Mouse (Mus musculus) forebrain, embryonic 10.5 days (tissue): ENCODE measurements around the gene Tnfrsf1b. TPM values are rescaled to one million over a fixed set of nuclear protein-coding genes. Genes with fewer than 3 reads are reported as not detected.
"Not testable (repeated sequence)": the region's sequence is repeated elsewhere in the genome, so short reads cannot be mapped to it uniquely, and the experiment has no call there.

Experiments used
- DNase-seq: peaks from one replicate; pipeline ENCODE4 v3.0.0-alpha.2; 2017; ENCODE audit warnings: low spot score; ENCODE audit errors: extremely low spot score
- H3K27ac ChIP-seq: fragments of 300-500 bp; sonication (generic); 2 replicates; pipeline ENCODE4 v1.5.1; 2016; ENCODE audit warnings: mild to moderate bottlenecking
- H3K27me3 ChIP-seq: fragments of 300-500 bp; sonication (generic); 2 replicates; pipeline ENCODE4 v1.6.1; 2016; ENCODE audit warnings: mild to moderate bottlenecking; ENCODE audit not compliant: poor library complexity, severe bottlenecking
- H3K36me3 ChIP-seq: fragments of 300-500 bp; sonication (generic); replicated peaks from 2 replicates; pipeline ENCODE4 v1.6.1; 2016; ENCODE audit warnings: mild to moderate bottlenecking, moderate library complexity
- H3K4me1 ChIP-seq: fragments of 300-500 bp; sonication (generic); 2 replicates; pipeline ENCODE4 v1.6.1; 2016
- H3K4me3 ChIP-seq: fragments of 300-500 bp; sonication (generic); 2 replicates; pipeline ENCODE4 v1.5.1; 2016; ENCODE audit warnings: mild to moderate bottlenecking, moderate library complexity
- H3K9me3 ChIP-seq: fragments of 300-500 bp; sonication (generic); 2 replicates; pipeline ENCODE4 v1.6.1; 2016; ENCODE audit warnings: mild to moderate bottlenecking, moderate library complexity
- WGBS: fragments of 180-500 bp; shearing (Covaris S2); methylation state at CpG from one replicate; pipeline ENCODE4 v1.1.7; 2016; 5-methylcytosine and 5-hydroxymethylcytosine counted together
- polyA plus RNA-seq: library from polyadenylated mRNA; unstranded; fragments of >200 nt; fragmentation: Nextera tagmentation; extraction: Ambion mirVana; gene quantifications from 2 replicates; pipeline ENCODE4 v1.2.1, GENCODE M21; 2016

Tnfrsf1b gene
- polyA plus RNA-seq, 1 experiment from 2014 or later = 2.1 TPM

DNA sequence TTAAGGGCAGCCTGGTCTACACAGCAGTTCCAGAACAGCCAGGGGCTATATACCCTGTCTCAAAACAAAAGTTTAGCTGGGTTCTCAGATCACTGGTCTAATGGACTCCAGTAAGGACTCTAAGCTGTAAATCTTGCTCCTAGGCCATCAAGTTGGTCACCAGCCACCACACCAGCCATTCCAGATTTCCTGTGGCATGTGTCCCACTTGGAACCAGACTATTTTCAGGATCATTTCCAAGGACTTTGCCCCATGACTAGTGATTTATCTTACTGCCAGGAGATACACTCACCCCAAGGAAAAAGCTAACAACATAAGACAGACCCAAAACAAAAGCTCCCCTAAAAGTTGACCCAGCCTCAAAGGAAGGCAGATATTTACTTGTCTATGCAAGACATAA, 54.0 kb downstream of the Tnfrsf1b start:
- Histone ChIP-seq H3K36me3 (peaks cover 18% of the 10 kb centered on the region), H3K4me3 (no peak overlapping the region), H3K9me3 (no peaks in the 10 kb centered on the region), H3K4me1 (peaks cover 16% of the 10 kb centered on the region), H3K27me3 (no peaks in the 10 kb centered on the region), H3K27ac (no peak overlapping the region)
- no peak for DNase-seq

DNA sequence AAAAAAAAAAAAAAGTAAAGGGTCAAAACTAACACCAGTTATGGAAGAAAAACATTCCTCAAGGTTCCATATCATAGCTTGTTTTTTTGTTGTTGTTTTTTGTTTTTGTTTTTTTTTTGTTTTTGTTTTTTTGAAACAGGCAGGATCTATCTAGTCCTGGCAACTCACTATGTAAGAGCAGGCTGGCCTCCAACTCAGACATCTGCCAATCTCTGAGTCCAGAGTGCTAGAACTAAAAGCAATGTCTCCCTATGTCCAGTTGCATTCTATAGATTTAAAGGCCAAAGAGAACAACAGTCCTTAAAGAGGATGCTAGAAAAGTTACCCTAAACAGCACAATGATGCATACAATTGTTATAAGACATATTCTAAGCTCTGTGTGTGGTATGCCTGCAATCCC, 58.1 kb downstream of the Tnfrsf1b start:
- no peak for DNase-seq
- peaks cover 51% of the 10 kb centered on the region for H3K36me3 ChIP-seq
- no peaks in the 10 kb centered on the region for H3K9me3 ChIP-seq

DNA sequence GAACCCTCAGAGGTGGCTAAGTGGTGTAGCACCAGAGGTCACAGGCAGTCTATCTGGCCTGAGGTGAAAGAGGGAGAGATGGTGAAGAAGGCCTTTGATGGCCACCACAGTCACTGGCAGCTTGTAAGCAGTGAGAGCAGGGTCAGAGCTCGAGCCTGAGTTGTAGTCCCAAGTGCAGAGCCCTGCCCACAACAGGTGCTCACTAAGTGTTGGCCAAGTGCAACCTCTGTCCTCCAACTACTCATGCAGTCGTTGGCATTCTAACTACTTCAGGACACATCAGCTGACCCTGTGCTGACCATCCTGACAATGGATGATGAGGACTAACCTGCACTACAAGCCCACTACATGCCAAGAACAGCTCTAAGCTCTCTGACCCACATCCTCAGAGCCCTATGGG, 59.1 kb downstream of the Tnfrsf1b start:
- H3K36me3 ChIP-seq = peaks cover 51% of the 10 kb centered on the region

More for the DNA sequence above, 58.1 kb downstream of the Tnfrsf1b start:
- Histone ChIP-seq H3K4me3 (no peak overlapping the region), H3K27me3 (no peaks in the 10 kb centered on the region), H3K27ac (no peak overlapping the region), H3K4me1 (peaks cover 3% of the 10 kb centered on the region)

DNA sequence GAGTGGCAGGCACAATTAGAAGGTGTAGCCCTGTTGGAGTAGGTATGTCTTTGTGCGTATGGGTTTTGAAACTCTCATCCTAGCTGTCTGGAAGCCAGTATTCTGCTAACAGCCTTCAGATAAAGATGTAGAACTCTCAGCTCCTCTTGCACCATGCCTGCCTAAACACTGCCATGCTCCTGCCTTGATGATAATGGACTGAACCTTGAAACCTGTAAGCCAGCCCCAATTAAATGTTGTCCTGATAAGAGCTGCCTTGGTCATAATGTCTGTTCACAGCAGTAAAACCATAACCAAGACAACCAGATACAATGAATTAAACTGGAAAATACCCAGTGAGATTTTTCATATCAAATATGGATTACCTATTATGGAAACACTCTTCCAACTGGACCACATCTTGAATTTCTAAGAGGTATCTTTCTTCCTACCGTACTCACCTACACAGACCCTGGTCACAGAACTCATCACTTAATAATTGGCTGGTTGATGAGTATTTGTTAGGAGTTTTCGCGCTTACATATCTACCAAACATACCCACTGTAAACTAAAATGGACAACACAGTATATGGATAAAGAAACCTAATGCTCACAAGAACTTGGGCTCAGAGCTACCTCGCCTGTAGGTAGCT, 67.6 kb downstream of the Tnfrsf1b start:
- 96% methylated on average over 5 of the region's 5 CpGs for WGBS
- no peak for DNase-seq
- Histone ChIP-seq H3K27me3 (no peaks in the 10 kb centered on the region), H3K36me3 (peaks cover 41% of the 10 kb centered on the region), H3K27ac (no peak overlapping the region), H3K4me1 (no peaks in the 10 kb centered on the region), H3K4me3 (no peak overlapping the region), H3K9me3 (no peaks in the 10 kb centered on the region; the same call in 1 of the 2 replicates)

More for the DNA sequence above, 59.1 kb downstream of the Tnfrsf1b start:
- H3K4me1 ChIP-seq = no peaks in the 10 kb centered on the region
- WGBS = 79% methylated on average over 2 of the region's 2 CpGs
- H3K4me3 ChIP-seq = no peak overlapping the region
- no peaks in the 10 kb centered on the region for H3K27me3 ChIP-seq
- H3K9me3 ChIP-seq = no peaks in the 10 kb centered on the region
- no peak for DNase-seq
- H3K27ac ChIP-seq = no peak overlapping the region

DNA sequence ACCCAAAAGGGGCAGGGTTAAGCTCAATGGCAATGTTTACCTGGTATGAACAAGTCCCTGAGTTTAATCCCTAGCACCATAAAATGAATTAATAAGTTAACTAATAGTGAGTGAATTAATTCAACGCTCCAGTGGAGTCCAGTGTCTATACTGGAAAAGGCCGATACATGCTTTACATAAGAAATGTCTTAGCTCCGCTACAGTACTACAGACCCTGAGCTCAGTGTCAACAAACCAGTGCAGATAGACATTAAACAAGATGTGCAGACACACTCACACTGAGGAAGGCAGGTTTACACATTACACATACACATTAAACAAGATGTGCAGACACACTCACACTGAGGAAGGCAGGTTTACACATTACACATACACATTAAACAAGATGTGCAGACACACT, 81.1 kb downstream of the Tnfrsf1b start:
- H3K9me3 ChIP-seq, H3K4me1 ChIP-seq, DNase-seq, H3K27ac ChIP-seq, H3K4me3 ChIP-seq, H3K27me3 ChIP-seq: not testable (repeated sequence)
- H3K36me3 ChIP-seq = peaks cover 90% of the 10 kb centered on the region
- WGBS = 96% methylated on average over 3 of the region's 3 CpGs

DNA sequence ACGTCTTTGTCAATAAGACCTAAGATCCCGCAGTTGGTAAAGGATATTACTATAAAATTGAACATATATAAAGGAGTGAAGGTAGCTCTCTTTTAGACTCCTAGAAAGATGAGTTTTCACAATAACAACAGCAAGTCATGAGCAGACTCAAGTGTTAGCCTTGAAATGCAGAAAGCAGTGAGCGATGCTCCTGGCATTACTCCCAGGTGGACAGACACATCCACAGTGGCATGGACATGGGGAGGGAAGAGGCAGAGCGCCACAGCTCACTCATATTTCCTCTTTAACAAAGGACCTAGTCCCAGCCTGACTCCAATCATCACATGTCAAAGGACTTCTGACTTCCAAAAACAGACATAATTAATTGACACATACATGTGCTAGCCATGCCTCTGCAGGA, 82.6 kb downstream of the Tnfrsf1b start:
- Histone ChIP-seq H3K4me3 (no peak overlapping the region), H3K27me3 (no peaks in the 10 kb centered on the region), H3K9me3 (no peaks in the 10 kb centered on the region), H3K27ac (no peak overlapping the region), H3K4me1 (no peaks in the 10 kb centered on the region), H3K36me3 (peaks cover 87% of the 10 kb centered on the region)
- no peak for DNase-seq
- WGBS = 94% methylated on average over 4 of the region's 4 CpGs

Other genes with a start within 250 kb of the Tnfrsf1b start
- gene Vps13d, start 51.9 kb downstream of the Tnfrsf1b start, polyA plus RNA-seq = 4.4 and 5.8 TPM in 2 replicates
- 0.05 TPM in 1 of 2 replicates, not detected in the other for gene Tnfrsf8, start 68.3 kb upstream of the Tnfrsf1b start, polyA plus RNA-seq